ENCODE assay signal across 9 mouse cellular contexts in genomic region chr15:85231443-85232255, GRCm38 (mm10). TPM values are rescaled to one million over a fixed set of nuclear protein-coding genes. Genes with fewer than 3 reads are reported as not detected.
A peak's percentile ranks its signal among the peaks of the same experiment; 100 is the strongest.
DNase-seq lines count a peak whose midpoint lies in the region; ATAC-seq and TF ChIP-seq lines count a peak whose summit lies in the region.
"Had no signal": no experiment of that assay in that cellular context is flagged by ENCODE, and none has a peak within 500 bp of the region (broad histone marks: within the 10 kb centered on the region; RNA-seq: fewer than 3 reads in every experiment).

No protein-coding gene starts in this region.

- peak; percentile 73 for TF ChIP-seq CTCF in kidney, adult 2 months (conservative IDR thresholded peaks at IDR 0.05; ENCODE audit: insufficient read depth, insufficient read length, low read depth, low read length)
- TF ChIP-seq CTCF in lung, embryonic 14.5 days (IDR thresholded peaks at IDR 0.05; ENCODE audit: low read depth) = peak; percentile 99
- TF ChIP-seq CTCF in small intestine, adult 2 months (IDR thresholded peaks at IDR 0.05; ENCODE audit: extremely low read depth, insufficient read length, insufficient replicate concordance, low read depth, low read length) = peak; percentile 96

- TF ChIP-seq POLR2A in kidney, adult 2 months (IDR thresholded peaks at IDR 0.05; ENCODE audit: low read depth, low read length) = no peak
- no peak for TF ChIP-seq POLR2A in small intestine, adult 2 months (IDR thresholded peaks at IDR 0.05; ENCODE audit: low read depth, low read length)

- H3K9me3 ChIP-seq in midbrain, embryonic 14.5 days (ENCODE audit: control insufficient read depth, low read length) = no peaks in the 10 kb centered on the region
- H3K9me3 ChIP-seq in midbrain, embryonic 16.5 days (replicated peaks; ENCODE audit: control insufficient read depth, low read length, poor library complexity, severe bottlenecking) = no peaks in the 10 kb centered on the region
- H3K9me3 ChIP-seq in lung, embryonic 14.5 days (ENCODE audit: low read depth, low read length) = no peaks in the 10 kb centered on the region
- H3K9me3 ChIP-seq: hindbrain, embryonic 15.5 days had no signal

- H3K27ac ChIP-seq in midbrain, embryonic 14.5 days (replicated peaks; ENCODE audit: low read depth, low read length) = no peak overlapping the region
- no peak overlapping the region for H3K27ac ChIP-seq in midbrain, embryonic 16.5 days (ENCODE audit: low read length)
- H3K27ac ChIP-seq in kidney, adult 2 months (ENCODE audit: insufficient read depth, low read depth, low read length) = no peak overlapping the region
- H3K27ac ChIP-seq in lung, embryonic 14.5 days (ENCODE audit: low read depth) = no peak overlapping the region
- H3K27ac ChIP-seq in small intestine, adult 2 months (ENCODE audit: insufficient read depth, low read depth, low read length) = peak overlapping the region; percentile 89
- H3K27ac ChIP-seq: hindbrain, embryonic 15.5 days had no signal

- H3K27me3 ChIP-seq in midbrain, embryonic 14.5 days (ENCODE audit: control insufficient read depth, insufficient read depth, low read length) = no peaks in the 10 kb centered on the region
- H3K27me3 ChIP-seq in midbrain, embryonic 16.5 days (ENCODE audit: control insufficient read depth, insufficient read depth, low read depth, low read length) = no peaks in the 10 kb centered on the region
- H3K27me3 ChIP-seq in kidney, adult 2 months (replicated peaks; ENCODE audit: control insufficient read depth, insufficient read depth, low read length) = no peaks in the 10 kb centered on the region
- H3K27me3 ChIP-seq in lung, embryonic 14.5 days (ENCODE audit: insufficient read depth, low read length) = no peaks in the 10 kb centered on the region
- H3K27me3 ChIP-seq in small intestine, adult 2 months (ENCODE audit: control insufficient read depth, insufficient read depth, low read length) = no peaks in the 10 kb centered on the region
- H3K27me3 ChIP-seq: hindbrain, embryonic 15.5 days had no signal

- ATAC-seq in midbrain, embryonic 14.5 days (ENCODE audit: low FRiP score, low TSS enrichment) = no peak
- ATAC-seq in midbrain, embryonic 16.5 days = no peak
- peak; percentile 71 for ATAC-seq in lung, embryonic 14.5 days (ENCODE audit: insufficient read depth)
- ATAC-seq in cerebellum, adult (ENCODE audit: insufficient number of reproducible peaks, low FRiP score, low TSS enrichment) = no peak

- WGBS in midbrain, embryonic 14.5 days = 89% methylated on average over 13 of the region's 13 CpGs
- WGBS in midbrain, embryonic 16.5 days = 89% methylated on average over 13 of the region's 13 CpGs
- WGBS in kidney, adult 2 months = 73% methylated on average over 13 of the region's 13 CpGs
- WGBS in lung, embryonic 14.5 days = 66% methylated on average over 13 of the region's 13 CpGs
- 37% methylated on average over 13 of the region's 13 CpGs for WGBS in small intestine, adult 2 months

- H3K9ac ChIP-seq in midbrain, embryonic 14.5 days (replicated peaks; ENCODE audit: low read length) = no peak overlapping the region
- no peak overlapping the region for H3K9ac ChIP-seq in midbrain, embryonic 16.5 days (ENCODE audit: low read depth, low read length)
- no peak overlapping the region for H3K9ac ChIP-seq in lung, embryonic 14.5 days
- H3K9ac ChIP-seq: hindbrain, embryonic 15.5 days had no signal

- peaks cover 5% of the 10 kb centered on the region; the same call in 1 of the 2 replicates for H3K36me3 ChIP-seq in midbrain, embryonic 14.5 days (ENCODE audit: control insufficient read depth, insufficient read depth, low read length)
- H3K36me3 ChIP-seq in midbrain, embryonic 16.5 days (ENCODE audit: control insufficient read depth, insufficient read depth, low read length) = no peaks in the 10 kb centered on the region
- H3K36me3 ChIP-seq in kidney, adult 2 months (ENCODE audit: control insufficient read depth, insufficient read depth, low read length) = no peaks in the 10 kb centered on the region
- peaks cover 80% of the 10 kb centered on the region for H3K36me3 ChIP-seq in lung, embryonic 14.5 days (ENCODE audit: insufficient read depth)
- peaks cover 6% of the 10 kb centered on the region; the same call in 1 of the 2 replicates for H3K36me3 ChIP-seq in small intestine, adult 2 months (ENCODE audit: control insufficient read depth, insufficient read depth, low read length)
- H3K36me3 ChIP-seq: hindbrain, embryonic 15.5 days had no signal

- no peaks in the 10 kb centered on the region for H3K4me1 ChIP-seq in midbrain, embryonic 14.5 days (ENCODE audit: control insufficient read depth, insufficient read depth, low read length)
- no peaks in the 10 kb centered on the region; the same call in 1 of the 2 replicates for H3K4me1 ChIP-seq in midbrain, embryonic 16.5 days (ENCODE audit: control insufficient read depth, insufficient read depth, low read length)
- H3K4me1 ChIP-seq in kidney, adult 2 months (ENCODE audit: control insufficient read depth, insufficient read depth, low read length) = no peaks in the 10 kb centered on the region
- H3K4me1 ChIP-seq in lung, embryonic 14.5 days (ENCODE audit: insufficient read depth) = no peaks in the 10 kb centered on the region
- H3K4me1 ChIP-seq in small intestine, adult 2 months (ENCODE audit: control insufficient read depth, insufficient read depth, insufficient read length, low read length) = peaks cover 41% of the 10 kb centered on the region
- H3K4me1 ChIP-seq: hindbrain, embryonic 15.5 days had no signal

- H3K4me3 ChIP-seq in midbrain, embryonic 14.5 days (replicated peaks; ENCODE audit: low read depth, low read length) = no peak overlapping the region
- no peak overlapping the region for H3K4me3 ChIP-seq in midbrain, embryonic 16.5 days (ENCODE audit: low read depth, low read length)
- H3K4me3 ChIP-seq in kidney, adult 2 months (ENCODE audit: insufficient read depth, low read depth, low read length) = no peak overlapping the region
- no peak overlapping the region for H3K4me3 ChIP-seq in lung, embryonic 14.5 days (ENCODE audit: low read depth, low read length)
- no peak overlapping the region for H3K4me3 ChIP-seq in small intestine, adult 2 months (ENCODE audit: low read depth, low read length)
- H3K4me3 ChIP-seq: hindbrain, embryonic 15.5 days had no signal

- peak; percentile 70 for DNase-seq in midbrain, embryonic 14.5 days
- DNase-seq in adrenal gland, postnatal 14 days = peak; percentile 85
- DNase-seq in forelimb bud, embryonic 11.5 days (ENCODE audit: low read depth, low spot score) = peak; percentile 79
- peak; percentile 62 for DNase-seq in kidney, adult 2 months
- peak; percentile 88 for DNase-seq in lung, embryonic 14.5 days

- H3K4me2 ChIP-seq in midbrain, embryonic 14.5 days (ENCODE audit: low read length) = no peak overlapping the region
- H3K4me2 ChIP-seq in midbrain, embryonic 16.5 days (ENCODE audit: low read length) = no peak overlapping the region
- H3K4me2 ChIP-seq in lung, embryonic 14.5 days = no peak overlapping the region
- H3K4me2 ChIP-seq: hindbrain, embryonic 15.5 days had no signal

RNA-seq across cellular contexts. Expression of gene Fbln1, which starts 25.9 kb away (rescaled TPM):
- 16.7 and 37.0 TPM in 2 replicates for polyA plus RNA-seq in midbrain, embryonic 14.5 days (2014; fragmentation: Nextera tagmentation; extraction: Ambion mirVana)
- 38.9 and 41.1 TPM in 2 replicates for polyA plus RNA-seq in midbrain, embryonic 16.5 days (2015; fragmentation: Nextera tagmentation; extraction: Ambion mirVana)
- total RNA-seq in adrenal gland, postnatal 14 days (2021) = 45.3 and 47.0 TPM in 2 replicates
- polyA plus RNA-seq in kidney, adult 2 months (2012; rRNA removed) = 16.9 and 29.5 TPM in 2 replicates
- polyA plus RNA-seq in lung, embryonic 14.5 days (2014; fragmentation: Nextera tagmentation; extraction: Ambion mirVana) = 277 and 302 TPM in 2 replicates
- polyA plus RNA-seq in small intestine, adult 2 months (2012; rRNA removed) = 139 and 456 TPM in 2 replicates
